Mouse (Mus musculus) hindbrain, embryonic 16.5 days (tissue): ENCODE measurements at regions not wholly inside any gene's neighbourhood (a gene's known extent, or its start where the extent isn't known, plus 50 kb on each side); places are given as distances from the start of the nearest gene placed in this dataset.

ENCODE experiments used
- ATAC-seq: fragments of 200-750 bp; cut with Nextera tagmentation; 2 replicates; pipeline ENCODE4 v1.8.0; 2017; ENCODE audit warnings: moderate TSS enrichment, moderate library complexity
- H3K27ac ChIP-seq: fragments of 300-500 bp; sonication (generic); 2 replicates; pipeline ENCODE4 v1.5.1; 2014; ENCODE audit warnings: low read depth, mild to moderate bottlenecking, control low read depth, low read length, moderate library complexity
- H3K27me3 ChIP-seq: fragments of 300-500 bp; sonication (generic); replicated peaks from 2 replicates; pipeline ENCODE4 v1.6.1; 2014; ENCODE audit warnings: low read length; ENCODE audit not compliant: control insufficient read depth, insufficient read depth
- H3K36me3 ChIP-seq: fragments of 300-500 bp; sonication (generic); 2 replicates; pipeline ENCODE4 v1.6.1; 2014; ENCODE audit warnings: mild to moderate bottlenecking, low read length, moderate library complexity, mixed read lengths; ENCODE audit not compliant: control insufficient read depth, insufficient read depth
- H3K4me1 ChIP-seq: fragments of 300-500 bp; sonication (generic); 2 replicates; pipeline ENCODE4 v1.6.1; 2014; ENCODE audit warnings: low read depth, low read length; ENCODE audit not compliant: control insufficient read depth, insufficient read depth
- H3K4me2 ChIP-seq: fragments of 300-500 bp; sonication (generic); 2 replicates; pipeline ENCODE4 v1.6.1; 2014; ENCODE audit warnings: mild to moderate bottlenecking, low read length, control low read depth, moderate library complexity
- H3K4me3 ChIP-seq: fragments of 300-500 bp; sonication (generic); 2 replicates; pipeline ENCODE4 v1.5.1; 2014; ENCODE audit warnings: mild to moderate bottlenecking, low read length, control low read depth, moderate library complexity
- H3K9ac ChIP-seq: fragments of 300-500 bp; sonication (generic); 2 replicates; pipeline ENCODE4 v1.6.1; 2014; ENCODE audit warnings: low read depth, mild to moderate bottlenecking, control low read depth, low read length, moderate library complexity
- H3K9me3 ChIP-seq: fragments of 300-500 bp; sonication (generic); 2 replicates; pipeline ENCODE4 v1.6.1; 2014; ENCODE audit warnings: mild to moderate bottlenecking, low read length, moderate library complexity; ENCODE audit not compliant: control insufficient read depth
- WGBS: fragments of 180-500 bp; shearing (Covaris S2); extraction: QIAGEN DNeasy Blood & Tissue Kit; methylation state at CpG from one replicate; pipeline ENCODE4 v1.1.7; 2014; 5-methylcytosine and 5-hydroxymethylcytosine counted together

DNA sequence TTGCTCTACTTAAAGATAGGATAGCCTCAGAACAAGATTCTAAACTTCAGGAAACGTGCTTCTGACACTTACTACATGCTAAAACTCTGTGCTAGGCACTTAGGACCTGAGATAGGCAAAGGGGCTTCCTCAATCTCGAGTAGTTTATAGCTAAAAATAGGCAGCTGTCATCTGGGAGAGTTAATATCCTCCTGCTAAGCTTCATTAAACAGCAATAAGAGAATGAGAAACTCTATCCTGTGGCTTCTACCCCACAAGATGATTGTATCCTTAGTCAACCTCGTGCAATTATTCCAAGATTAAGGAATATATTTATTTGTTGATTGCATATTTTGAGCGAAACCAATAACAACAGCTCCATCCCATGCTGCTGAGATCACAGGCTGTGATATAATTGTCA, 85.4 kb upstream of the Cav2 start:
- WGBS = 61% methylated on average over 4 of the region's 4 CpGs

DNA sequence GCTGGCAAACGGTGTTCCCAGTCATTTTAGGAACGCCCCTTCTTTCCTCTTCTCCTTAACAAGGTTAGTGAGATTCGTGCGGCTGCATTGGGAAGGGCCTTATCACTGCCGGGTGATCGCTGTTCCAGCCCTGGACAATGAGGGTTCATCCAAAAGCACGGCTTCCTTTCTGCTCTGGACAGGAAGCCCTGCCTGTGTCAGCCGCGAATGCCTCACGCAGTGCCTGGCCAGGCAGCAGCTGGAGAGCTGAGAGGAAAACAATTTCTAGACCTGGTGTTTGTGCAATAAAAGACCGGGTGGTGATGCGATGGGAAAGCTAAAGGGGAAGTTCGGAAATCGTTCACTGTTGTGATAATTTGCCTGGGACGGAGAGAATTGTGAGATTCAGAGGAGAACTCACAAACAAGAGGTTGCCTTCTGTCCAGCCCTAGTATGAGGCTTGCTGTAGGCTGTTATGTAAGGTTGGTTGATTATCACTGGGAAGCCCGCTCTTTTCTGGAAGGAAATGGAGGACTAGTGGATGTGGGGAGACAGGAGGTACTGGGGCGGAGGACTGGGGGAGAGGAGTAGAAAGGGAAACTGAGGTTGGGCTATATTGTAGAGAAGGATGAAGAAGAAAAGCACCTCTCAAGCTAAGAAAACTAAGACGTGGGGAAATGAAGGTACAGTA, 83.1 kb upstream of the Cav2 start:
- no peak overlapping the region for H3K4me3 ChIP-seq
- H3K4me2 ChIP-seq = no peak overlapping the region
- no peaks in the 10 kb centered on the region for H3K4me1 ChIP-seq
- no peaks in the 10 kb centered on the region for H3K36me3 ChIP-seq
- H3K27me3 ChIP-seq = no peaks in the 10 kb centered on the region
- H3K9ac ChIP-seq = no peak overlapping the region
- H3K9me3 ChIP-seq = no peaks in the 10 kb centered on the region
- H3K27ac ChIP-seq = no peak overlapping the region
- WGBS = 70% methylated on average over 18 of the region's 18 CpGs
- 0 out of 2 replicates have a peak, but pooled peaks have one; percentile 42 for ATAC-seq

More for the DNA sequence above, 85.4 kb upstream of the Cav2 start:
- Histone ChIP-seq H3K27me3 (no peaks in the 10 kb centered on the region), H3K4me2 (no peak overlapping the region), H3K4me3 (no peak overlapping the region), H3K27ac (no peak overlapping the region), H3K9me3 (no peaks in the 10 kb centered on the region), H3K4me1 (no peaks in the 10 kb centered on the region), H3K9ac (no peak overlapping the region), H3K36me3 (no peaks in the 10 kb centered on the region)
- ATAC-seq = no peak

DNA sequence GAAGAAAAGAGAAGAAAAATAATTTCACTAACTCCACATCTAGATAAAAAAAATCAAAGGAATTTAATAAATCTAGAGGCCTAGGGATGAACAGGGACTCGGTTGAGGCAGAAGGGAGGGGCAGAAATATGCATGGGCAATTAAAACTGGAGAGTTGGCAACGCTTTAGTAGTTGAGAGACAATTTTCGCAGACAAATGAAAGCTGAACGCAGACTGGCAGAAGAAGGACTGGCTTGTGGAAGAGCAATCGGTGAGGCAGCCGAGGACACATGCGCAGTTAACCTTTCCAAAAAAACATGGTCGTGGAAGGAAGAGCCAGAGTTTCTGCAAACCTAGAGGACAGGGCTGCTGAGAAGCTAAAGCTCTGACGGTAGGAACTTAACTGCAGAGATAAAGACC, 82.1 kb upstream of the Cav2 start:
- Histone ChIP-seq H3K27ac (no peak overlapping the region), H3K9me3 (no peaks in the 10 kb centered on the region), H3K4me3 (no peak overlapping the region), H3K4me2 (no peak overlapping the region), H3K36me3 (no peaks in the 10 kb centered on the region), H3K9ac (no peak overlapping the region), H3K27me3 (no peaks in the 10 kb centered on the region), H3K4me1 (no peaks in the 10 kb centered on the region)
- ATAC-seq = no peak
- WGBS = 64% methylated on average over 9 of the region's 9 CpGs

DNA sequence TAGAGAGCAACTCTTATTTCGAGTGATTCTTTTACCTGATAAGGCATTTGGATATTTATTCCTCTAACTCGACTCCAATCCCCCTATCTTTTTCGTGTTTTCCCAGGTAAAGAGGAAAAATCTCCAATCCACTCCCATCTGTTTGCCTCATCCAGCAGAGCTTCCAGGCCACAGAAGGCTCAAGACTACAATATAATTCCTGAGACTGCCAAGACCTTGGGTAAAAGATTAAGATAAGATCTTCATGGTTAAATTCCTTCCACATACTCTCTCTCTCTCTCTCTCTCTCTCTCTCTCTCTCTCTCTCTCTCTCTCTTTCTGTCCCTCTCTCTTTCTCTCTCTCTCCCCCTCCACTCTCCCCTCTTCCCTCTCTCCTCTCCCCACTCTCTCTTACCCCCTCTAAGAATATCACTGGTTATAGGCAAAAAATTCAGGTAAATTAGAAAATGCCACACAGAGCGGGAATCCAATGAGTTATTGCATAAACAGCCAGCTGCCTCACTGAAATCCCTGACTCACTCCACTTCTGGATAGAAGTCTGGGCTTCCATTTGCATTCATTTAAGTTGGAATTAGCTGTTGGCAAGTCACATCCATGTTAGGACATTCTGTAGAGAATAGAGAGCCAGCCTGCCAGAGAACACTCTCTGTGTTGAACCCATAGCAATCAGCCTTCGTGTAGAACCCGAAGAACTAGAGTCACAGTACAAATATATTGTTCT, 78.9 kb upstream of the Cav2 start:
- no peaks in the 10 kb centered on the region for H3K36me3 ChIP-seq
- H3K4me2 ChIP-seq = no peak overlapping the region
- ATAC-seq = no peak
- no peak overlapping the region for H3K9ac ChIP-seq
- no peaks in the 10 kb centered on the region for H3K4me1 ChIP-seq
- 85% methylated on average over 6 of the region's 6 CpGs for WGBS
- H3K9me3 ChIP-seq = no peaks in the 10 kb centered on the region
- no peaks in the 10 kb centered on the region for H3K27me3 ChIP-seq
- no peak overlapping the region for H3K27ac ChIP-seq
- H3K4me3 ChIP-seq = no peak overlapping the region

DNA sequence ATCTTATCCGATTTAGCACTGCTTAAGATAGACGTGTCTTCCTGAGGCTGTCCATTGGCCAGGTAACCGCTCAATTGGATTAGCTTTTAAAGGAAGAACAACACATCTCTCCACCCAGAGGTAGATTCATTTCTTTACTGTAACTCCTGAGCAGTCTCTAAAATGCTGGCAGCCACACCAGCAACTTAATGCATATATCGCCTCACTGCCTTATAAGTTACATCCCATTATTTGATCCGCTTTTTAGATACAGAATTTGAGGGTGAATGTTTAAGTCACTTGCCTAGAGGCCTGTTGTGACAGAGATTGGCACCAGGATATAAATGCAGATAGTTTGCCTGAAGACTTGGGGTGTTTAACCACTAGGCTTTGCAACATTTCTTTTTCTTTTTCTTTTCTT, 77.7 kb upstream of the Cav2 start:
- no peak for ATAC-seq
- WGBS = 96% methylated on average over 5 of the region's 5 CpGs
- Histone ChIP-seq H3K27me3 (no peaks in the 10 kb centered on the region), H3K9ac (no peak overlapping the region), H3K36me3 (no peaks in the 10 kb centered on the region), H3K27ac (no peak overlapping the region), H3K9me3 (no peaks in the 10 kb centered on the region), H3K4me3 (no peak overlapping the region), H3K4me2 (no peak overlapping the region), H3K4me1 (no peaks in the 10 kb centered on the region)

DNA sequence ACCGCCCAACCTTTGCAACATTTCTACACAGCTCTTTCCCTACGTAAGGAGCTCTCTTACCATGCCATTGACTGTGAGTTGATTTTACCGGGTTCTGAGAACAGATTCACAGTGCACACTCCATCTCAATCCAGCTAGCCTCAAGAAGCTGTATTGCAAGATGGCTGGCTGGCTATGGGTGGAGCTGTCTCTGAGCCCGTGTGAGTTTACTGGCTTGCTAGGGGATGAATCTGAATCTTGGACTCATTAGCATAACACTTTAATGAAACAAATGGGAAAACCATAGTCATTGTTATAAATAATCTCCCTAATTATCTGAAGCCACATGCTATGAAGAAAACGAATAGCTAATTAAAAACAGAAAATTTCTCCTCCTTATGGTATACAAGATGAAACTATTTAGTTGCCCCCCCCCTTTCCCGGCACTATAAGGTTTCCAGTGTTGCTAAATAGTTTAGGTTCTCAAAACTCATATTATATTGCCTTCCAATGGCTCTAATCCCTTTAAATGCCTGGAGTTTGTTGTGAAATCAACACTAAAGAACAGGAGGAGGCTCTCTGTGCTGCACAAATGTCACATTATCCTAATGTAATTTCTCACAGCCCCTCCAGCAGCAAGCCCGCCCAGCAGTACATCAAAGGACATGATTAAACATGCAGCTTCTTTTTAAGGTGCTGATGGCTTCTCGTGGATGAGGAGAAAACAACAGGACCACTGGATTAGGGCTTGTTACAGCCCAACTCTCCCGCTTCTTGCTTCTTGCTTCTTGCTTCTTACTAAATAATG, 76.9 kb upstream of the Cav2 start:
- 58% methylated on average over 9 of the region's 9 CpGs for WGBS
- ATAC-seq = no peak

DNA sequence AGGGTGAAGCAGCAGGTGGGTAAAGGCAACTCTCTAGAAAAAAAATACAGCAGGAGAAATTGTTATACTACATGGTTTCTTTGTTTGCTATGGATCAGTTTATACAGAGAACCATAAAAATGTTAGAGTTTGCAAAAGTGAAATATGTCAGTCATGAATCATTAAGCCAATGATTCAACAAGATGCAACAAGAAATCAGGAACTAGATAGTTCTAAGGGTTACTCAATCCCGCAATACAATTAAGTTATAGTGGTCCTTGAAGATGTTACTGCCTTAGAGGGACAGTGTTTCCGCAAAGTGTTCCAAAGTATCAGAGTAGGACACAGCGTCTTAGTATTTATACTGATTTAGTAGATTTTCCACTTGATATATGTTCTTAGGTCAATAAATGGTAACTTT, 74.1 kb upstream of the Cav2 start:
- Histone ChIP-seq H3K9ac (no peak overlapping the region), H3K4me3 (no peak overlapping the region), H3K36me3 (no peaks in the 10 kb centered on the region), H3K9me3 (no peaks in the 10 kb centered on the region), H3K4me1 (no peaks in the 10 kb centered on the region), H3K4me2 (no peak overlapping the region), H3K27me3 (no peaks in the 10 kb centered on the region), H3K27ac (no peak overlapping the region)
- ATAC-seq = no peak
- 96% methylated on average over 3 of the region's 3 CpGs for WGBS

More for the DNA sequence above, 76.9 kb upstream of the Cav2 start:
- Histone ChIP-seq H3K36me3 (no peaks in the 10 kb centered on the region), H3K4me2 (no peak overlapping the region), H3K27ac (no peak overlapping the region), H3K4me3 (no peak overlapping the region), H3K4me1 (no peaks in the 10 kb centered on the region), H3K9me3 (no peaks in the 10 kb centered on the region), H3K27me3 (no peaks in the 10 kb centered on the region), H3K9ac (no peak overlapping the region)

DNA sequence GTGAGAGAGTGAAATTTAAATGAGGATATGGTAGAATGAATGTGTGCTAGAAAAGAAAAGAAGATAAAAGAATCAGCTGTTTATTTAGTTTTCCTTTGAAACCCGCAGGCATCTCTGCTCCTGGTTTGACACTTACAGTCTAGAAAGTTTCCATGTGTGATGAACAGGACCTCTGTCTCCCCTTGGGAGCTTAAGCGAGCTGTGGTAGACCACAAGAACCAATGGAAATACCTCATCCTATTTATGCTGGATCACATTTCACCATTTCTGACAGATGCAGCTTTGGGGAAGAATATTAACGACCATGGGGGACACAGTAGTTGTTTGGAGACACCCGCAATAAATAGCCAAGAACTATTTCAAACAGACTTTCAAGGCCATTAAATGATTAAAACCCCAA, 71.2 kb upstream of the Cav2 start:
- 67% methylated on average over 4 of the region's 4 CpGs for WGBS
- Histone ChIP-seq H3K4me2 (no peak overlapping the region), H3K4me1 (no peaks in the 10 kb centered on the region), H3K36me3 (no peaks in the 10 kb centered on the region), H3K4me3 (no peak overlapping the region), H3K27ac (no peak overlapping the region), H3K27me3 (no peaks in the 10 kb centered on the region), H3K9me3 (no peaks in the 10 kb centered on the region), H3K9ac (no peak overlapping the region)
- ATAC-seq = no peak

DNA sequence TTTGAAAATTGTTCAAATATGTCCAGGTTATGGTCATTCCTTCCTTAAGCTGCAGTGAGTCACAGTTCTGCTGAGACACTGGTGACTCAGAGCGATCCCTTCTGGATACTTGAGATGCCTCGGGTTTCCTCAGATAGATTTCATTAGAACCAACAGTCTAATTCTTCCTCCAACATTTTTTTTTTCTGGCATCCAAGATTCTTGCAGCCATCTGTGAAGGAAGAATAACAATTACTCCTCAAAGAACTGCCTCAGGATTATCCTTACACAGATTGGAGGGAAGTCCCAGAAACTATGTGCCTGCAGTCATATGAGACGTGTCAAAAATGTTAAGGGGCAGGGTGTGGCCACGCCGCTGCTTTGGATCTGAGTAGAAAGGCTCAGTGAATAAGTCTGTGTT, 69.6 kb upstream of the Cav2 start:
- no peaks in the 10 kb centered on the region for H3K27me3 ChIP-seq
- H3K4me2 ChIP-seq = no peak overlapping the region
- H3K27ac ChIP-seq = no peak overlapping the region
- H3K4me1 ChIP-seq = no peaks in the 10 kb centered on the region
- no peak overlapping the region for H3K4me3 ChIP-seq
- no peaks in the 10 kb centered on the region for H3K9me3 ChIP-seq
- ATAC-seq = no peak
- no peaks in the 10 kb centered on the region for H3K36me3 ChIP-seq
- 64% methylated on average over 5 of the region's 5 CpGs for WGBS
- no peak overlapping the region for H3K9ac ChIP-seq
